Mouse (Mus musculus): Measurements from ENCODE around the gene AL732309.1.

AL732309.1 gene

DNA sequence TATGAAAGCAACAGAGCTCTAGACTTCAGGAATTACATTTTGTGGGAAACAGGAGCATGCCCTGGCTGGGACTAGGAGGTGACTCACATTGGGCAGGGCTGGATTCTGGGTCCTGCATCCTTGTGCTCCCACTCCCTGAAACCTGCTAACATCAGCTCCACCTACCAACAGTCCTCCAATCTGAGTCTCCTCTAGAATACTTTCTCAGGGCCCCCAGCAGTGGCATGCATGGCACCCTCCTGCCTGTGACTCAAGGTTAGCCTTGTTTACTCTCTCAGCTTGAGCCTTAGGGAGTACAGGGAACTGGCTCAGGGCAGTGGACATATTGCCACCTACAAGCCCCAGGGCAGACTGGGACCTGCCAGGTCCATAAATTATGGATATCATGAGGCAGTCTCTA, 8.6 kb downstream of the AL732309.1 start:
- no peak for DNase-seq

GRCm38 (mm10) chr2:25237522-25237921, 9.1 kb downstream of the AL732309.1 start:
- DNase-seq: no peak

DNA sequence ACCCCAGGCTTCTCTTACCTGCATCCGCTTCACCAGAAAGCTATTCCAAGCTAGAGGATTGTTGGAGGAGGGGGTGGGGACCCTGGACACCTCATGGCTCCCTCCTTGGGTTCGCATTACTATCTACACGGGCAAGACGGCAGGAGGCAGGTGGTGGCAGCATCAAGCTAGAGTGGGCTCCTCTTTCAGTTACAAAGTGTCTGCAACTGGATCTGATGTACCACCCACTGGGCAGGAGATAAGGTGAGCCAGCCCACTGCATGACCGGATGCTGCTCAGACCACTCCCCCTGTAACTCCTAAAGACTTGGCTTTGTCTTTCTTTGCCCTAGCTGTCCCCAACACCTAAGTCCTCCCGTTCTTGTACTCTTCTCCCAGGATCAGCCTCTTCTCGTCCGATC, 10.0 kb downstream of the AL732309.1 start, which contains the start of gene Rnf224:
TSS of gene Rnf224 (minus strand) at position 174 of the 400 bp plus-strand sequence.
- DNase-seq: no peak

DNA sequence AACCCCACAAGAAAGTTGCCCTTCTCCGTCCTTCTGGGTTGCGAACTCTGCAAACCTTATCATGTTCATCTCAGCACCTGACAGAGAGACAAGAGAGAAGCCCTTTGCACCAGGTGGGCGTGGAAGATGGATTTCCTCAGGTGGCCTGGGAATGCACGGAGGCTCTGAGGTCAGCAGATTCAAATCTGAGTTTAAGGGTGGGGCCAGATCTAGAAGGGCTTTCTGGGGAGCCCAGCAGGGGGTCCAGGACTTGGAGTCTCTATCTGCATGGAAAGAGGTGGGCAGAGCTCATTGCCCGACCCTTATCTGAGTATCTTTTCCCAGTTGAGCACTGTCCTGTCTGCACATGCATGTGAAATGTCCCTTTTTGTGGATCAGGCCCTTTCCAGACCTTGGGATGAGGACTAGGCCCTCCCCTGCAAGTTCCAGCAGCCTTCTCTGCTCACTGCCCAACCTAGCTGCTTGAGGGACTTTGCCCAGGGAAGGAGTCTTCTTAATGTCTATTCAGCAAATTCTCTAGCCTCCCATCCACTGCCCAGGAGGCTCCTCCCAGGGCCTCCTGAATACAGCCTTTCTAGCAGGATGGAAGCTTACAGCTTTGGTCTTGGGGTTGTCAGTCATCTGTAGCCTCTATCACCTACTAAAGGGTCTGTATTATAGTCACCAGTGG, 12.0 kb downstream of the AL732309.1 start:
- no peak for DNase-seq

DNA sequence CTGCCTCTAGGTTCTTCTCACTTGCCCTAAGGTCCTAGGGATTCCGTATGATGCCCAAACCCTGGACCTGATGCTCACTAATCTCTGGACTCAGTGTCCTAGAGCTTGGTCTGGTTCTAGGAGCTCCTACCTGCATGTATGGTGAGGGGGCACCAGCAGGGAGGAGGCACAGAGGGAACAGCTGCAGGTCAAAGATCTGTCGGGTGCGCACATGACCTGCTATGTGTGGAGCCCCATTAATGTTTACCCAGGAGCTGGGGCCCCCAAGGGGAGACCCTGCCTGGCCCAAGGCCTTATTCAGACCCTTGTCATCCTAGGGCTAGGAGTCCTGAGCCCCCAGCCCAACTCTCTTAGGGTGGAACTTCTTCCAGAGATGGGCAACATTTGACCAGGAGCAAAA, 12.6 kb downstream of the AL732309.1 start, which contains the start of gene Slc34a3:
TSS of gene Slc34a3 (minus strand) at position 315 of the 400 bp plus-strand sequence.
- no peak for DNase-seq

DNA sequence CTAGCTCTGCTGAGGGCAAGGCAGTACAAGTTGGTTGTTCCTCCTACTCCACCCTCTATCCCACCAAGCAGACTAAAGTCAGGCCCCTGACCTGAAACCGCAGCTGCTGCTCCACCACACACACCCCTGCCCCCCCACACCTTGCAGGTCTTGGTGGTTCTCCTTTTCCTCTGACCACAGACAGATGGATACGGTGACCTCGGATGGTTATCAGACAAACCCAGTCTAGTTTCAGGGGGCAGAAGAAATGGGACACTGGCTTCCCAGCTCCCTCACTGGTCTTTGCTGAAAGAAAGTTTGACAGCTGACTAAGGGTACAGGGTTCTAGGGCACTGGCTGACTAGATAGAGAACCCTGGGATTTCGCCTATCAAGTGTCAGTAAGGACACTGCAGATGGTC, 13.2 kb downstream of the AL732309.1 start:
- no peak for DNase-seq

GRCm38 (mm10) chr2:25231038-25231437, 15.6 kb downstream of the AL732309.1 start:
- no peak for DNase-seq

- no peak for DNase-seq
Observed at GRCm38 (mm10) chr2:25230581-25230980, 16.1 kb downstream of the AL732309.1 start.

DNA sequence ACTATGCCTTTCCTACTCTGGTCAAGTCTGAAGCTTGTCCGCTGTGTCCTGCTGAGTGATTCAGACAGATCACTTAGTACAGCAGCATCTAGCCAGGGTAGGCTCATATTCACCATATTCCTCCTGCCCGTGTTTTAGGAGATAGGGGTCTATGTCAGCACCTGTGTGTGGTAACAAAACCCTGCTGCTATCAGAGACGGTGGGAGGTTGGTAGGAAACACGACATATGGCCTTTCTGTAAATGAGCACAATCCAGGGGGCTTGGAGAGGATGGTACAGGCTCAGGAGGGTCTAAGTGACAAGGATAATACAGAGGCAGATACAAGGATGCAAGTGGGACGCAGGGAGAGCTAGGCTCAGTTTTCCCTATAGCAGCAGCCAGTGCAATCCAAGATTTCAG, 17.1 kb downstream of the AL732309.1 start:
- no peak for DNase-seq

- DNase-seq: peak in 1 of 2 experiments; percentile 42
Observed at GRCm38 (mm10) chr2:25228995-25229530, 17.6 kb downstream of the AL732309.1 start.

DNA sequence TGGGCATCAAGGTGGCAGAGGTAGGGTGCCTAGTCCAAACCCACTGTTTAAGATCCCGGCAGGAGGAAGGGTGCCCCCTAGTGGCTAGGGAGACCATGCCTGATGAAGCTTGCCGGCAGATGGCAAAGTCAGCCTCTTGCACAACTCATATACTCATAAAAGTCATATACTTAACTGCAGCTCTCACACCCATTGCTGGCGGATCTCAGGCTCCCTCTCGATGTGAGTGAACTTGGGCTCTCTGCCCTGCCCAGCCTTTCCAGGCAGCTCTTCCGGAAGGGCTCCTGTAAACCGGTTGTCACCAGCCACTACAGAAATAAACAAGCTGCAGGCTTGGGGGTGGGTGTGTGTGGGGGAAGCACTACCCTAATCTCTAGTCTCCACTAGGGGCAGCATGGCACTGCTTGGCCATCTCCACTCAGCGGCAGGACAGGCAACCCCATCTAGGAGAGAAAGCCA, 18.2 kb downstream of the AL732309.1 start:
- DNase-seq: peak; percentile 89 to 92

GRCm38 (mm10) chr2:25227406-25227805, 19.3 kb downstream of the AL732309.1 start:
- DNase-seq: no peak

DNA sequence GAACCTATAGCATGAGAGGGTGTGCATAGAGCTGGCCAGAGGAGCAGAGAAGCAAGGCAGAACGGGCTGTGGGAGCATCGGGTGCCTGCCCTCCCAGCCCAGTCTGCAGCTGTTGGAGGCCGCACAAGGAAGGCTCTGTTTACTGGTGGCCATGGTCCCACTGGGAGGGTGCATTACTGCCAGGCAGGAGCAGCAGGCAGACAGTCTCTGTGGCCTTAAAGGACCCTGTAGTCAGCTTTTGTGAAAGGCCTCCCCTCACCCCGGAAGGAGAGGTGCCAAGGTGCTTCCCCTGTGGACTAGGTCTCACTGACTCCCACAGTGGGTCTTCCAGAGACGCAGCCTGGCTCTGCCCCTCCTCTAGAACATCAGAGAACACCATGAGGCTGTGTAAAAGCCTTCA, 19.8 kb downstream of the AL732309.1 start:
- DNase-seq: peak in 1 of 2 experiments; percentile 42

DNA sequence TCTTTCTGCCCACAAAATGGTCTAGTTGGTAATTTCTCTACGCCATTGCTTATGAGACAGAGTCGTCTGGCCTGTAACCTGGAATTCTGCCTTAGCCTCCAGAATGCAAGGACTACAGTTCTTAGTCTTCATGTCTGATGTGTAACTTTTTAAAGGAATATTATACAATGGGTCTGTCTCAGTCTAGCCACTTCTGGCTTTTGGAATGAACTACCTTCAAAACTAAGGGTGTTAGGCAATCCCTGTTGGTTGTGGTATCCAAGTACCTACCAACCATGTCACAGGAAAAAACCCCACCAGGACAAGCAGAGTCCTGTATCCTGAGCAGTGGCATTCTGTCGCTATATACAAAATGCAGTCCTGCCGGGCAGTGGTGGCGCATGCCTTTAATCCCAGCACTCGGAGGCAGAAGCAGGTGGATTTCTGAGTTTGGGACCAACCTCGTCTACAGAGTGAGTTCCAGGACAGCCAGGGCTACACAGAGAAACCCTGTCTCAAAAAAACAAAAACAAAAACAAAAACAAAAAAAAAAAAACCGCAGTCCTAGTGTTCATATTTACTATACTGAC, 20.8 kb downstream of the AL732309.1 start:
- peak in 1 of 2 experiments; percentile 12 for DNase-seq

DNA sequence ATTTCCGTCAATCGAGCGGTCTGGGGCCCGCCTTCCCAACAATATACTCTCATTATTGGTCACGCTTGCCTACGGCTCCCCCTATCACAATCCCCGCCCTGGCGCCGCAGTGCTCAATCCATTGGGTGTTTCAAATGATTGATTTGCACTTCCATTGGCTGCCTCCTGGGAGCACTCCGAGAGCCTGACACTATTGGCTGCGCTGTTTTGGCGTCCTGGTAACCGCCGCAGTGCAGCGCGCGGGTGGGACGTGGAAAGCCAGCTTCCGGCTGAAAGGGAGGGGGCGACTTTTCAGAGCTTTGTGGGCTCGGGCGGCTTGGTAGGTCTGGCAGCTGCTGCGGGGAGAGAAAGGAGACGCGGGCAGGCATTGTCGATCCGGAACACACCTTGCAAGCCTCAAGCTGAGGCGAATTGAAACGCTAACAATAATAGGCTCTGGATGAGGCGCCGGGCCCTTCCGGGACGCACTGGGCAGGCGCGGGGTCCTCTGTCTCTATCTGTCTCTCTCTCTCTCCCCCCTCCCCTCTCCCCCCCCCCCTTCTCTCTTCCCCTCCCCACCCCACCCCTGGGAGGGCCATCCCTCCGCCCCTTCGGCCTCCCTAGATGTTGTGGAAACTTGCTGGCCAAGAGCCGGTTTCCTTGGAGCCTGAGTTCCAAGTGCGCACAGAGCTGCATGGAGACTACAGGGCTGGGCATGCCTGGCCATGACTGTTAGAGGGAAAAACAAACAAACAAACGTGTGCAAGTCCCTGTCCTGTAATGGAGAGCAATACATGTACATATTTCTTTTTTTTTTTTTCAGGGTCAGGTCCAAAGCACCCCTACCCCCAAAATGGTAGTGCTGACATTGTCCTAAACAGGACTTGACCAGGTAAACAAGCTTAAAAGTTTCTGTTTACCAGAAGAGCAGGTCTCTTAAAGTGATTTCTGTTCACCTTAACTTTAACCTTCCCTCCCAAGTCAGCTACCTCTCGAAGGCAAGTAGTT, 21.6 kb downstream of the AL732309.1 start:
- peak; percentile 97 to 98 for DNase-seq

- no peak for DNase-seq
Observed at GRCm38 (mm10) chr2:25224492-25224765, 22.2 kb downstream of the AL732309.1 start, which contains the start of gene Tubb4b. Gene Tubb4b, minus strand, starts transcription at chr2:25224702.

DNA sequence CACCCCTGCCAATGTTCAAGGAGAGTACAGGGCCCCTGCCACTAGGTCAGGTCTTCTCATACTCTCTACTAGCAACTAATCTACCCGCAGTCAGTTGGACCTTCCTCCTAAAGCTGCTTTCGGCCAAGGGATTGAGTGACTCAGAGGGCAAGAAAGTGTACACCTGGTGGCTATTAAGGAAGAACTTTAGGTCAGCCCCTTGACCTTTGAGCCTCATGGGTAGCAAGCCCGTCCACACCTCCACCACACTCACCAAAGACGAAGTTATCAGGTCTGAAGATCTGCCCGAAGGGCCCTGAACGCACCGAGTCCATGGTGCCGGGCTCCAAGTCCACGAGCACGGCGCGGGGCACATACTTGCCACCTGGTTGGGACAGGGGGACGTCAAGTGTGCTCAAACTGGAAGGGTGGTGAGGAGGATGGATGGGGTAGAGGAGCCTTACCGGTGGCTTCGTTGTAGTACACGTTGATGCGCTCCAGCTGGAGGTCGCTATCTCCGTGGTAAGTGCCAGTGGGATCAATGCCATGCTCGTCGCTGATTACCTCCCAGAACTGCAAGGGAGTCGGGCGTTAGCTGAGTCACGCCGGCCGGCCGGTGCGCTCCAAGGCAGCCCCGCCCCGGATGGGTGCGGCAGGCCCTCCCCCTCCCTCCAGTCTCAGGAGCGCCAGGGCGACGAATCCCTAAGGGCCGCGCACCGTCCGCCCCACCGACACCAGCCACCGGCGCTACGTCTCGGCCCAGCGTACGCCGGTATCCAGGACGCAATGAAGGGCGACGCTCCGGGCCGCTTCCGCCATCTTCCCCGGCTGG, 22.8 kb downstream of the AL732309.1 start:
- DNase-seq: peak; percentile 73 to 81

DNA sequence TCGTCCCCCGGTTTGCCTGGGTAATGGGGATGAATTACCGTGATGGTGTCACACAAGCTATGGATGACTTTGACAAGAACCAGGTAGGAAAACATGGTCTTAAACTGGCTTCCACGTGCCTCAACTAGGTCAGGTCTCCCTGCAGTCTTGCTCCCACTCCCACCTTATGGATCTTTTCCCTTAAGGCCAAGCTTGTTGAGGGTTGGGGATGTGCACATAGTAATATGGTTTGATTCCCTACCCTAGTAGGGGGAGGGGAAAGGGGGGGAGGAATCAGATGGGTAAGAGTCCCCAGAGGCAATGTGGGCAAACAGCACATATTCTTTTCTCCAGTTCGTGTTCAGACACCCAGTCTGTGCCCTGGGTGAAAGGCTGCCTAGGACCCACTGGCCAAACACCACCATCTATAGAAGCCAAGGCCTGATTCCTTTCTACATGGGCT, 25.3 kb downstream of the AL732309.1 start:
- DNase-seq: no peak

DNA sequence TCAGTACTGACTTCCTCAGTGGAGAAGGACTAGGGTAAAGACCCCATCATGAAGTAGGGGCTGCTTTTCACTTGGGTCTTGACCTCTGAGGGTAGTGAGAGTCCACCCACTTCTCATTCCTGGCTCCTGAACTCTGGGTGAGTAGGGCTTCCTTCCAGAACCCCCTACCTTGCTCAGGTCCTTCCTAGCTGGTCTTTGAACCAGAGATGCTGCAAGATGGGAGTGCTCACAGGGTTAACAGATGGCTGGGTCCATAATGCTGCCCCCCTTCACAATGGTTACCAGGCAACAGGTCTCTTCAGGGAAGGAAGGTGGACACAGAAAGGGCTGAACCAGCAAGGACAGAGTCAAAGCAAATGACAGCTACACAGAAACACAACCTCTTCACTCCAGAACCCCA, 28.2 kb downstream of the AL732309.1 start, which contains the start of gene Fam166a:
TSS of gene Fam166a (plus strand) at position 301 of the 400 bp plus-strand sequence.
- DNase-seq: no peak

GRCm38 (mm10) chr2:25217666-25218065, 29.0 kb downstream of the AL732309.1 start:
- no peak for DNase-seq

- no peak for DNase-seq
Observed at GRCm38 (mm10) chr2:25214444-25214843, 32.2 kb downstream of the AL732309.1 start, which contains the start of gene Stpg3. Gene Stpg3, minus strand, starts transcription at chr2:25214637.
